Mouse (Mus musculus): ENCODE measurements at regions not wholly inside any gene's neighbourhood (a gene's known extent, or its start where the extent isn't known, plus 50 kb on each side); places are given as distances from the start of the nearest gene placed in this dataset.

DNA sequence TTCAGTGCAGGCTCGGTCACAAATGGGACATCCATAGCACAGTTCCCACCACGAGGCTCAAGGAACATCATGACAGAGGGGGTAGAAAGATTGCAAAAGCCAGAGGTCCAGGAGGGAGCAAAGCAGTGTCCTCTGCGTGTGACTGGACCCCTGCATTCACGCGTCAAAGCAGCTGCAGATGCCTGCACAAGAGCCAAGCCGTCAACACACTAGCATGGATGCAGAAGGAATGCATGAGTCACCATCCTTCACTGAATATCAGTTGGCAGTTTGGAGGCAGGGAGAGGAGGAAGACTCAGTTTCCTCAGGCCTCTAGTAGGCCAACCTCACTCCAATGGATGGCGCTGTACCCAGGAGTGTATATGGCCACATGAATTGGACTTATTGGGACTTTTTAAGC, 130.0 kb upstream of the N6amt1 start:
- H3K36me3 ChIP-seq (ENCODE audit: insufficient read depth, low read length): no peaks in the 10 kb centered on the region
- ATAC-seq (ENCODE audit: low FRiP score) (no peak), DNase-seq (ENCODE audit: low spot score) (no peak)
- no peak overlapping the region for H3K27ac ChIP-seq (ENCODE audit: low read depth, low read length)
- no peak overlapping the region for H3K9ac ChIP-seq (replicated peaks; ENCODE audit: low read length, poor library complexity, severe bottlenecking)
- H3K4me1 ChIP-seq (ENCODE audit: insufficient read depth, low read length): no peaks in the 10 kb centered on the region
- 91% methylated on average over 7 of the region's 7 CpGs for WGBS
- H3K27me3 ChIP-seq (ENCODE audit: insufficient read depth, low read length): no peaks in the 10 kb centered on the region
- no peak overlapping the region for H3K4me2 ChIP-seq (ENCODE audit: low read depth, low read length, poor library complexity, severe bottlenecking)
- no peak for TF ChIP-seq CTCF (IDR thresholded peaks at IDR 0.05)
- no peak overlapping the region for H3K4me3 ChIP-seq (ENCODE audit: low read depth, low read length)
- H3K9me3 ChIP-seq (ENCODE audit: low read length): no peaks in the 10 kb centered on the region

DNA sequence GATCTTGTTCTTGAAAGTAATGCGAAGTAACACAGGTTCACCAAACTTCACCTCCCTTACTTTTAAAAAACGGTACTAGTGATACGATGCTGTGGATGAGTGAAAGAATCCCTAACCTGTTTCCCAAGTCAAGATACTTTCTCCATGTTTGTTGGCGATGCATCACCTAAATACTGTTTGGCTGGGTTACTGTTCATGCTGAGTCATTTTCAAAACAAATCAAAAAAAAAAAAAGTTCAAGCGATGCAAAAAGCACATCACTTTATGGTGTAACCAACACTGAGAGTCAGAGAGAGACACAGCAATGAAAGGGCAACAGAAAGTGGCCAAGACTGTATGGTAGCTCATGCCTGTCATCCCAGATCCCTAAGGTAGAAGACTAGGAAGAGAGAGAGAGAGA, 133.4 kb upstream of the N6amt1 start:
- no peaks in the 10 kb centered on the region for H3K36me3 ChIP-seq (ENCODE audit: insufficient read depth, low read length)
- H3K4me3 ChIP-seq (ENCODE audit: low read depth, low read length): no peak overlapping the region
- H3K27ac ChIP-seq (ENCODE audit: low read depth, low read length): no peak overlapping the region
- no peaks in the 10 kb centered on the region for H3K4me1 ChIP-seq (ENCODE audit: insufficient read depth, low read length)
- TF ChIP-seq CTCF (IDR thresholded peaks at IDR 0.05): no peak
- H3K4me2 ChIP-seq (ENCODE audit: low read depth, low read length, poor library complexity, severe bottlenecking): no peak overlapping the region
- no peak for ATAC-seq (ENCODE audit: low FRiP score)
- no peaks in the 10 kb centered on the region for H3K9me3 ChIP-seq (ENCODE audit: low read length)
- 92% methylated on average over 5 of the region's 5 CpGs for WGBS
- DNase-seq (ENCODE audit: low spot score): no peak
- H3K27me3 ChIP-seq (ENCODE audit: insufficient read depth, low read length): no peaks in the 10 kb centered on the region
- H3K9ac ChIP-seq (replicated peaks; ENCODE audit: low read length, poor library complexity, severe bottlenecking): no peak overlapping the region

DNA sequence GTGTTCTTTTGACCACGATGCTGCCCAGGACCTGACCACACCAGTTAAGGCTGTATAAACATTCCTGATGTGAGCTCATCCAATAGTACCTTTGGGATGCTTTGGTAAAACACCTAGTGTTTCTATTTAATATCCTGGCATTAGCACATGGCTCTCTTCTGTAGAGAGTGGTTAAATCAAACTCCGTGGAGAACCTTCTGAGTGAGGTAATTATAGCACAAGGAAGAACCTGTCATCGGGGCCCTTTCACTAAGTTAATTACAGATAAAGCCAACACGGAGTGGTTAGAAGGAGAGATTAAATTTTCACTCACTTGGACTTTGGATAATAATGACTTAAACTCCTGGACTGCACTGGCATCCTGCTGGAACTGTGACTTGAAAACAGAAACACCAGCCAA, 133.8 kb upstream of the N6amt1 start:
- Histone ChIP-seq H3K9me3 (ENCODE audit: low read length) (no peaks in the 10 kb centered on the region), H3K4me2 (ENCODE audit: low read depth, low read length, poor library complexity, severe bottlenecking) (no peak overlapping the region), H3K4me1 (ENCODE audit: insufficient read depth, low read length) (no peaks in the 10 kb centered on the region), H3K27ac (ENCODE audit: low read depth, low read length) (no peak overlapping the region), H3K36me3 (ENCODE audit: insufficient read depth, low read length) (no peaks in the 10 kb centered on the region), H3K27me3 (ENCODE audit: insufficient read depth, low read length) (no peaks in the 10 kb centered on the region), H3K4me3 (ENCODE audit: low read depth, low read length) (no peak overlapping the region), H3K9ac (replicated peaks; ENCODE audit: low read length, poor library complexity, severe bottlenecking) (no peak overlapping the region)
- 71% methylated on average over 4 of the region's 4 CpGs for WGBS
- no peak for TF ChIP-seq CTCF (IDR thresholded peaks at IDR 0.05)
- no peak for ATAC-seq (ENCODE audit: low FRiP score)
- peak; percentile 9 for DNase-seq (ENCODE audit: low spot score)

DNA sequence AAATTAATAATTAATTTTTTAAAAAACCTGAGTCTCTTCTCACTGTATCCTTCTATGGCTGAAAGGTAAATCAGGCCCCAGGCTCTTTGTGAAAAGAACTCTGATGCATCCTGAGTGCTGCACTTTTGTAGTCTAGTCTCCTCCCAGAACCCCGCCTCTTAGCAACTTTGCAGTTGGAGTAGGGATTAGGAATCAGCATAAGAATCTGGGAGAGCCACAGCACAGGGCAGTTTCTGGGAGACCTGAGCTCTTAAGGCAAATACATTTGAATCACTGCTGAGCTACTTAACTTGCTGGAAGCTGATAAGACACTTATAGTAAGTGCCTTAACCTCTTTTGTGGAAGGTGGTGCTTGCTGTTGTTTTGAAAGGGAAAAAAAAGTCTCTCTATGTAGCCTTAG, 146.1 kb upstream of the N6amt1 start:
- TF ChIP-seq CTCF (IDR thresholded peaks at IDR 0.05): no peak
- no peak overlapping the region for H3K4me2 ChIP-seq (ENCODE audit: low read depth, low read length, poor library complexity, severe bottlenecking)
- DNase-seq (ENCODE audit: low spot score): no peak
- no peak overlapping the region for H3K4me3 ChIP-seq (ENCODE audit: low read depth, low read length)
- ATAC-seq (ENCODE audit: low FRiP score): no peak
- no peak overlapping the region for H3K9ac ChIP-seq (replicated peaks; ENCODE audit: low read length, poor library complexity, severe bottlenecking)
- H3K36me3 ChIP-seq (ENCODE audit: insufficient read depth, low read length): no peaks in the 10 kb centered on the region
- no peaks in the 10 kb centered on the region for H3K4me1 ChIP-seq (ENCODE audit: insufficient read depth, low read length)
- H3K27ac ChIP-seq (ENCODE audit: low read depth, low read length): no peak overlapping the region
- no peaks in the 10 kb centered on the region for H3K27me3 ChIP-seq (ENCODE audit: insufficient read depth, low read length)
- 40% methylated on average over 1 of the region's 1 CpGs for WGBS
- 0 out of 2 replicates have a peak, but pooled peaks cover 3% of the 10 kb centered on the region for H3K9me3 ChIP-seq (ENCODE audit: low read length)

DNA sequence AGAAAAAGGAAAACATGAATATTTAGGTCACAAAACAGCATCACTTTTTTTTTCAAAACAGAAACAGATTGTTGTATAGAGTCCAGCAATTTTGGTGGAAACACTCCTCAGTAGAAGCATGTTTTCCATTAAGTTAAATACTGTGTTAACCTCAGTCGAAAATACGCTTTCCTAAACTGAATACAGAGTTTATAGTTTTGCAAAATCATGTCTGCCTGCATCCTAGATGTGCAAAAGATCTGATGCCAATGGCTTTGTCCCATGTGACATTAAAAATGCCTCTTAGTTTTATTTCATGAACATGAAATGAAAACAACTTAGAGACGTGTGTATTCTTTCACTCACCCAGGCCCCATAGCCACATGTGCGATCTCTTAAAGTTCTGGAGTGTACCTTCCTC, 163.5 kb upstream of the N6amt1 start:
- Histone ChIP-seq H3K36me3 (ENCODE audit: insufficient read depth, low read length) (no peaks in the 10 kb centered on the region), H3K4me3 (ENCODE audit: low read depth, low read length) (no peak overlapping the region), H3K9ac (replicated peaks; ENCODE audit: low read length, poor library complexity, severe bottlenecking) (no peak overlapping the region), H3K4me2 (ENCODE audit: low read depth, low read length, poor library complexity, severe bottlenecking) (no peak overlapping the region), H3K9me3 (ENCODE audit: low read length) (no peaks in the 10 kb centered on the region), H3K4me1 (ENCODE audit: insufficient read depth, low read length) (no peaks in the 10 kb centered on the region), H3K27me3 (ENCODE audit: insufficient read depth, low read length) (no peaks in the 10 kb centered on the region), H3K27ac (ENCODE audit: low read depth, low read length) (no peak overlapping the region)
- WGBS: 92% methylated on average over 4 of the region's 4 CpGs
- no peak for TF ChIP-seq CTCF (IDR thresholded peaks at IDR 0.05)
- ATAC-seq (ENCODE audit: low FRiP score) (no peak), DNase-seq (ENCODE audit: low spot score) (no peak)

- H3K9ac ChIP-seq (replicated peaks; ENCODE audit: low read length, poor library complexity, severe bottlenecking): no peak overlapping the region
- no peak overlapping the region for H3K4me2 ChIP-seq (ENCODE audit: low read depth, low read length, poor library complexity, severe bottlenecking)
- H3K27ac ChIP-seq (ENCODE audit: low read depth, low read length): no peak overlapping the region
- no peaks in the 10 kb centered on the region for H3K27me3 ChIP-seq (ENCODE audit: insufficient read depth, low read length)
- no peak for TF ChIP-seq CTCF (IDR thresholded peaks at IDR 0.05)
- no peak for DNase-seq (ENCODE audit: low spot score)
- H3K4me1 ChIP-seq (ENCODE audit: insufficient read depth, low read length): no peaks in the 10 kb centered on the region
- no peak overlapping the region for H3K4me3 ChIP-seq (ENCODE audit: low read depth, low read length)
- no peaks in the 10 kb centered on the region for H3K9me3 ChIP-seq (ENCODE audit: low read length)
- ATAC-seq (ENCODE audit: low FRiP score): no peak
- no peaks in the 10 kb centered on the region for H3K36me3 ChIP-seq (ENCODE audit: insufficient read depth, low read length)
- WGBS: 83% methylated on average over 2 of the region's 2 CpGs
These were observed 165.2 kb upstream of the N6amt1 start for GRCm38 (mm10) chr16:87188737-87189136.

DNA sequence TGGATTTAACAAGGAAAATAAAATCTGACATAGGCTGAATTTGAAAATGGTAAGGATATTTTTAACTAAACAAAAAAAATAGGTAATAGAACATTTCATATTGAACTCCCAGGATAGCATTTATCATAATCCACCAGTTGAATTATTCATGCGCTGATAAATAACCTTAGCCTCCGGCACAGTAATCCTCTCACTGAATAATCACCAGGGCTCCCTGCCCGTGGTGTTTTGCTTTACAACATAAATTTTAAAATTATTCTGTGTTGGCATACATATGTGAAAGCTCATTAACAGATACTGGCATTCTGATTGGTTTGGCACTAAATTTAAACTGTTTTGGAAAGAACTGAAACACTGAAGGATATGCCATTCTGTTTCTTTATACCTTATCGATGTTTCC, 181.6 kb upstream of the N6amt1 start:
- H3K27ac ChIP-seq (ENCODE audit: low read depth, low read length): no peak overlapping the region
- DNase-seq (ENCODE audit: low spot score) (peak; percentile 28), ATAC-seq (ENCODE audit: low FRiP score) (no peak)
- no peaks in the 10 kb centered on the region for H3K27me3 ChIP-seq (ENCODE audit: insufficient read depth, low read length)
- H3K4me1 ChIP-seq (ENCODE audit: insufficient read depth, low read length): no peaks in the 10 kb centered on the region
- WGBS: 43% methylated on average over 4 of the region's 4 CpGs
- no peak for TF ChIP-seq CTCF (IDR thresholded peaks at IDR 0.05)
- no peak overlapping the region for H3K4me2 ChIP-seq (ENCODE audit: low read depth, low read length, poor library complexity, severe bottlenecking)
- H3K9ac ChIP-seq (replicated peaks; ENCODE audit: low read length, poor library complexity, severe bottlenecking): no peak overlapping the region
- no peaks in the 10 kb centered on the region for H3K9me3 ChIP-seq (ENCODE audit: low read length)
- no peaks in the 10 kb centered on the region for H3K36me3 ChIP-seq (ENCODE audit: insufficient read depth, low read length)
- H3K4me3 ChIP-seq (ENCODE audit: low read depth, low read length): no peak overlapping the region

Data from midbrain, postnatal 0 days (tissue).